Mouse (Mus musculus) neural tube, embryonic 11.5 days (tissue): ENCODE data around the gene Kif26b. TPM values are rescaled to one million over a fixed set of nuclear protein-coding genes. Genes with fewer than 3 reads are reported as not detected.

Source experiments
- ATAC-seq: fragments of 200-750 bp; cut with Nextera tagmentation; 2 replicates; pipeline ENCODE4 v1.8.0; 2017; ENCODE audit warnings: moderate number of reproducible peaks, mild to moderate bottlenecking, moderate TSS enrichment, moderate library complexity; ENCODE audit not compliant: insufficient read depth, low FRiP score, low TSS enrichment
- DNase-seq: peaks from one replicate; pipeline ENCODE4 v3.0.0-alpha.2; 2015; ENCODE audit warnings: low spot score
- H3K27ac ChIP-seq: fragments of 300-500 bp; sonication (generic); 2 replicates; pipeline ENCODE4 v1.5.1; 2014; ENCODE audit warnings: low read depth, mild to moderate bottlenecking, low read length
- H3K27me3 ChIP-seq: fragments of 300-500 bp; sonication (generic); 2 replicates; pipeline ENCODE4 v1.6.1; 2014; ENCODE audit warnings: mild to moderate bottlenecking, low read length, mixed read lengths; ENCODE audit not compliant: control insufficient read depth, insufficient read depth
- H3K36me3 ChIP-seq: fragments of 300-500 bp; sonication (generic); 2 replicates; pipeline ENCODE4 v1.6.1; 2014; ENCODE audit warnings: mild to moderate bottlenecking, low read length, moderate library complexity, mixed read lengths; ENCODE audit not compliant: control insufficient read depth, insufficient read depth
- H3K4me1 ChIP-seq: fragments of 300-500 bp; sonication (generic); 2 replicates; pipeline ENCODE4 v1.6.1; 2014; ENCODE audit warnings: low read length, mixed read lengths; ENCODE audit not compliant: control insufficient read depth, insufficient read depth
- H3K4me2 ChIP-seq: fragments of 300-500 bp; sonication (generic); 2 replicates; pipeline ENCODE4 v1.6.1; 2014; ENCODE audit warnings: low read depth, mild to moderate bottlenecking, moderate library complexity
- H3K4me3 ChIP-seq: fragments of 300-500 bp; sonication (generic); 2 replicates; pipeline ENCODE4 v1.5.1; 2014; ENCODE audit warnings: low read depth, low read length
- H3K9ac ChIP-seq: fragments of 300-500 bp; sonication (generic); 2 replicates; pipeline ENCODE4 v1.6.1; 2014; ENCODE audit warnings: mild to moderate bottlenecking, low read length
- H3K9me3 ChIP-seq: fragments of 300-500 bp; sonication (generic); 2 replicates; pipeline ENCODE4 v1.6.1; 2016; ENCODE audit warnings: low read length; ENCODE audit not compliant: control insufficient read depth
- WGBS: fragments of 180-500 bp; shearing (Covaris S2); extraction: QIAGEN DNeasy Blood & Tissue Kit; methylation state at CpG from one replicate; pipeline ENCODE4 v1.1.7; 2014; 5-methylcytosine and 5-hydroxymethylcytosine counted together
- polyA plus RNA-seq: library from polyadenylated mRNA; unstranded; fragments of >200 nt; fragmentation: Nextera tagmentation; extraction: Ambion mirVana; gene quantifications from 2 replicates; pipeline ENCODE4 v1.2.1, GENCODE M21; 2014

Gene Kif26b
- polyA plus RNA-seq, 1 experiment from 2014 or later: 6.5 TPM

GRCm38 (mm10) chr1:178661035-178661434 is 132.1 kb downstream of the Kif26b start:
- Histone ChIP-seq H3K9ac (no peak overlapping the region), H3K9me3 (no peaks in the 10 kb centered on the region), H3K4me2 (no peak overlapping the region), H3K36me3 (no peaks in the 10 kb centered on the region), H3K27me3 (no peaks in the 10 kb centered on the region), H3K27ac (no peak overlapping the region), H3K4me3 (no peak overlapping the region), H3K4me1 (no peaks in the 10 kb centered on the region)
- no peak for ATAC-seq
- WGBS: 50% methylated on average over 3 of the region's 3 CpGs
- no peak for DNase-seq

GRCm38 (mm10) chr1:178661556-178661955 is 132.6 kb downstream of the Kif26b start:
- Histone ChIP-seq H3K9me3 (no peaks in the 10 kb centered on the region), H3K4me1 (no peaks in the 10 kb centered on the region), H3K4me2 (no peak overlapping the region), H3K4me3 (no peak overlapping the region), H3K36me3 (no peaks in the 10 kb centered on the region), H3K9ac (no peak overlapping the region), H3K27me3 (no peaks in the 10 kb centered on the region), H3K27ac (no peak overlapping the region)
- no peak for DNase-seq
- 48% methylated on average over 5 of the region's 5 CpGs for WGBS
- no peak for ATAC-seq

- no peak overlapping the region for H3K4me3 ChIP-seq
- no peaks in the 10 kb centered on the region for H3K36me3 ChIP-seq
- no peaks in the 10 kb centered on the region for H3K4me1 ChIP-seq
- H3K9me3 ChIP-seq: no peaks in the 10 kb centered on the region
- no peak overlapping the region for H3K27ac ChIP-seq
- DNase-seq (no peak), ATAC-seq (no peak)
- H3K4me2 ChIP-seq: no peak overlapping the region
- H3K9ac ChIP-seq: no peak overlapping the region
- H3K27me3 ChIP-seq: no peaks in the 10 kb centered on the region
- WGBS: 92% methylated on average over 1 of the region's 1 CpGs
Measured at GRCm38 (mm10) chr1:178663539-178663938, 134.6 kb downstream of the Kif26b start.

- ATAC-seq (no peak), DNase-seq (no peak)
- H3K9ac ChIP-seq: no peak overlapping the region
- H3K9me3 ChIP-seq: no peaks in the 10 kb centered on the region
- H3K4me2 ChIP-seq: no peak overlapping the region
- WGBS: 81% methylated on average over 5 of the region's 5 CpGs
- H3K36me3 ChIP-seq: no peaks in the 10 kb centered on the region
- no peaks in the 10 kb centered on the region for H3K4me1 ChIP-seq
- H3K27me3 ChIP-seq: no peaks in the 10 kb centered on the region
- no peak overlapping the region for H3K27ac ChIP-seq
- no peak overlapping the region for H3K4me3 ChIP-seq
Measured at GRCm38 (mm10) chr1:178664271-178664969, 135.5 kb downstream of the Kif26b start.

GRCm38 (mm10) chr1:178666524-178666923 is 137.6 kb downstream of the Kif26b start:
- no peak for DNase-seq
- no peaks in the 10 kb centered on the region for H3K36me3 ChIP-seq
- no peak for ATAC-seq
- no peaks in the 10 kb centered on the region for H3K4me1 ChIP-seq
- H3K27ac ChIP-seq: no peak overlapping the region
- 79% methylated on average over 7 of the region's 7 CpGs for WGBS
- H3K4me2 ChIP-seq: no peak overlapping the region
- no peaks in the 10 kb centered on the region for H3K27me3 ChIP-seq
- H3K9me3 ChIP-seq: no peaks in the 10 kb centered on the region
- H3K9ac ChIP-seq: no peak overlapping the region
- H3K4me3 ChIP-seq: no peak overlapping the region

GRCm38 (mm10) chr1:178667808-178668207 is 138.9 kb downstream of the Kif26b start:
- no peak for ATAC-seq
- Histone ChIP-seq H3K4me3 (no peak overlapping the region), H3K9ac (no peak overlapping the region), H3K36me3 (no peaks in the 10 kb centered on the region), H3K27me3 (no peaks in the 10 kb centered on the region), H3K9me3 (no peaks in the 10 kb centered on the region), H3K4me1 (no peaks in the 10 kb centered on the region), H3K4me2 (no peak overlapping the region), H3K27ac (no peak overlapping the region)
- 77% methylated on average over 7 of the region's 7 CpGs for WGBS
- DNase-seq: no peak

GRCm38 (mm10) chr1:178668907-178669306 is 140.0 kb downstream of the Kif26b start:
- DNase-seq: no peak
- H3K27me3 ChIP-seq: no peaks in the 10 kb centered on the region
- H3K36me3 ChIP-seq: no peaks in the 10 kb centered on the region
- ATAC-seq: no peak
- H3K4me1 ChIP-seq: no peaks in the 10 kb centered on the region
- H3K9me3 ChIP-seq: no peaks in the 10 kb centered on the region
- WGBS: 92% methylated on average over 4 of the region's 4 CpGs
- no peak overlapping the region for H3K9ac ChIP-seq
- no peak overlapping the region for H3K27ac ChIP-seq
- H3K4me2 ChIP-seq: no peak overlapping the region
- H3K4me3 ChIP-seq: no peak overlapping the region

GRCm38 (mm10) chr1:178673051-178673450 is 144.1 kb downstream of the Kif26b start:
- Histone ChIP-seq H3K9me3 (no peaks in the 10 kb centered on the region), H3K4me2 (no peak overlapping the region), H3K4me1 (peaks cover 5% of the 10 kb centered on the region), H3K27ac (no peak overlapping the region), H3K9ac (no peak overlapping the region), H3K4me3 (no peak overlapping the region), H3K27me3 (no peaks in the 10 kb centered on the region), H3K36me3 (no peaks in the 10 kb centered on the region)
- ATAC-seq: no peak
- DNase-seq: no peak
- WGBS: 29% methylated on average over 7 of the region's 7 CpGs

GRCm38 (mm10) chr1:178673506-178673905 is 144.6 kb downstream of the Kif26b start:
- no peaks in the 10 kb centered on the region for H3K9me3 ChIP-seq
- DNase-seq (no peak), ATAC-seq (no peak)
- H3K27ac ChIP-seq: no peak overlapping the region
- peaks cover 5% of the 10 kb centered on the region for H3K4me1 ChIP-seq
- no peaks in the 10 kb centered on the region for H3K27me3 ChIP-seq
- H3K9ac ChIP-seq: no peak overlapping the region
- no peak overlapping the region for H3K4me2 ChIP-seq
- no peaks in the 10 kb centered on the region for H3K36me3 ChIP-seq
- no peak overlapping the region for H3K4me3 ChIP-seq
- WGBS: 75% methylated on average over 2 of the region's 2 CpGs
